Mouse (Mus musculus): Measurements from ENCODE around the gene Fbxl2. TPM values are rescaled to one million over a fixed set of nuclear protein-coding genes. Genes with fewer than 3 reads are reported as not detected.

Fbxl2 gene
- total RNA-seq, 2 experiments from 2014 or later, result 1.5 to 2.3 TPM

- no peak for DNase-seq
- intact Hi-C loops (cut with DNase I), result no loop called here
Measured at GRCm38 (mm10) chr9:113976264-113976663, 69.7 kb downstream of the Fbxl2 start.

- intact Hi-C loops (cut with DNase I), result no loop called here
Measured at GRCm38 (mm10) chr9:113975442-113975841, 70.5 kb downstream of the Fbxl2 start.

GRCm38 (mm10) chr9:113974945-113975344 is 71.0 kb downstream of the Fbxl2 start:
- intact Hi-C loops (cut with DNase I), result no loop called here
- no peak for DNase-seq

More at GRCm38 (mm10) chr9:113975442-113975841, 70.5 kb downstream of the Fbxl2 start:
- no peak for DNase-seq

DNA sequence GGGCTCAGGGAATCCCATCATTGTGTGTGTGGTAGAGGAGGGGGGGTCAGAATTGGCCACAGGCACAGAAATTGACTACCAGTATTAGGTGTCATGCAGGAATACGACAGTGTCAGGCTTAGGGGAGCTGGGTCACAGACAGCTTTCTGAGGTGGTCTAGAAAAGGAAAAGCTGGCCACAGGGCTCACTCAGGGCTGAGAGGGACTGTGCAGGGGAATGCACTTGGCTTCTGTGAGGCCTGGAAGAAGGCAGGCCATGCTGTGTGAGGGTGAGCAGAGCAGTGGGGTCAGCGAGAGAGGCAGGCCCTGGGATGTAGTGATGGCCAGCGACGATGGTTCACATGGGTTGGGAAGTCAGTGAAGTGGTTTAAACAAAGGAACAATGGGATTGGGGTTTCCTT is 72.1 kb downstream of the Fbxl2 start:
- intact Hi-C loops (cut with DNase I), result no loop called here
- DNase-seq, result no peak

DNA sequence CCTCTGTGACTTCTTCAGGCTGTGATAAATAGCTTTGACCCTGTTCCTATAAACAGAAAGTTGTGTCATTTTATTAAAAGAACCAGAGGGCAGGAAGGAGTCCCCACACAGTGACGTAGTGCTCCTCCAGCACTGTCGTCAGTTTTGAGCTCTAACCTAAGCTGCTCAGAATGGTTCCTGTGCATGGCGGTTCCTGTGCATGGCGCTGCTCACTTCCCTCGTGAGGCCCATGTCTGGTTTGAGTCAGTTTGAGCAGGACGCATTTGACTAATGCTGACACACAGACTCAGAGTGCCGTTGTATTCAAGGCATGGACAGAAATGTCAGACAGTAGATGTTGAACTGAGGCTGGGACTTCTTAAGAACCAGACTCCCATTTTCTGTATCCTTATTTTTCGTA is 74.4 kb downstream of the Fbxl2 start:
- intact Hi-C loops (cut with DNase I), result no loop called here
- DNase-seq, result no peak

GRCm38 (mm10) chr9:113970041-113970440 is 76.0 kb downstream of the Fbxl2 start:
- intact Hi-C loops (cut with DNase I), result no loop called here
- no peak for DNase-seq

DNA sequence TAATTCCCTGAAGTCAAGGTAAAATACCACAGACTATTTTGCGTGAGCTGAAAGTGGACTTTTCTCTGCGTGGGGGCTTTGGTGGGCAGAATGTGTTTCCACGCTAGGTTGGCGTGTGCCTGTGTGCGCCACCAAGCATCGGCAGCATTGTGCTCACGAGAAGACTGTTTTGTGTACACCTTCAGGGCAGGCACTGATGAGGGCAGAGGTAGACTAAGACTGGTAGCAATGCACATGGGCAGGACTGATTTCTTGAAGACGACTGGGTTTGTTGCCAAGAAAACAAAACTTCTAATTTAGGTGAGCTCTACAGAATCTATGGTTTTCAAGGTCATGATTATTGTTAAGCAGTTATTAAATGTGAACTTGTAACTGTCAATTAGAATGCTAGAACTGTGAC is 76.6 kb downstream of the Fbxl2 start:
- intact Hi-C loops (cut with DNase I), result no loop called here

GRCm38 (mm10) chr9:113968967-113969366 is 77.0 kb downstream of the Fbxl2 start:
- intact Hi-C loops (cut with DNase I), result no loop called here

More for the DNA sequence above, 76.6 kb downstream of the Fbxl2 start:
- no peak for DNase-seq

DNA sequence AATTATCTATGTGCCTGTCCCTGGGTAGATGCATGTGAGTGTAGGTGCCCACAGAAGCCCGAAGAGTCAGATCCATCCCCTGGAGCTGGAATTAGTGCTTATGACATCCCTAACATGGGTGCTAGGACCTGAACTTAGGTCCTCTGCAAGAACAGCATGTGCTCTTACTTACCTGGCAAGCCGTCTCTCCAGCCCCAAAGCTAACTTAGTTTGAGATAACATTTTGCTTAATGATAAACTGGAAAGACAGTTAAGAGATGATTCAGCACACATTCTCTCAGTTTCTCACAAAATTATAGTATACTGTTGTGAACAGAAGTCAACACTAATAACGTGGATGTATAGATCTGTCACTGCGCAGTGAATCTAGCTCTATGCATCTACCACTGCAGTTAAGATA is 79.2 kb downstream of the Fbxl2 start:
- no peak for DNase-seq
- intact Hi-C loops (cut with DNase I), result no loop called here

More at GRCm38 (mm10) chr9:113968967-113969366, 77.0 kb downstream of the Fbxl2 start:
- no peak for DNase-seq

GRCm38 (mm10) chr9:113964415-113964814 is 81.6 kb downstream of the Fbxl2 start:
- DNase-seq, result no peak
- intact Hi-C loops (cut with DNase I), result no loop called here

GRCm38 (mm10) chr9:113963718-113964117 is 82.3 kb downstream of the Fbxl2 start:
- DNase-seq, result no peak
- intact Hi-C loops (cut with DNase I), result no loop called here

DNA sequence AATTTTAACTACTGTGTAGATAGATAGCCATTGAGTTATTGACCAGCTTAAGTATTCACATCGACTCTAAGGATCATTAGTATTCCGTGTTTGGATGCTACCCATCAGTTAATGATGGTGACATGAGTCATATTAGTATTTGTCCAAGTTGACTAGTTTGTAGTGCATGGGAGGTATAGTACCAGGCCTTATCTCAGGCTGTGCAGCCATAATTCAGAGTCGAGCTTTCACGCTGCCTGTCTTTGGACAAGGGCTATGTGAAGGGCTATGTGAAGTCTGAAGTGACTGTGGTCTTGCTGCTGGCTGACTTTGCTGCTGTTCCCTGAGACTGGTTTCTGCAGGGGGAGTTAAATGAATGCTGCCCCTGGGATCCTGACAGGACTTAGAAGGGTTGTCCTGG is 88.2 kb downstream of the Fbxl2 start:
- intact Hi-C loops (cut with DNase I), result no loop called here
- DNase-seq, result no peak

- no peak for DNase-seq
- intact Hi-C loops (cut with DNase I), result no loop called here
Measured at GRCm38 (mm10) chr9:113947216-113947615, 98.8 kb downstream of the Fbxl2 start.

DNA sequence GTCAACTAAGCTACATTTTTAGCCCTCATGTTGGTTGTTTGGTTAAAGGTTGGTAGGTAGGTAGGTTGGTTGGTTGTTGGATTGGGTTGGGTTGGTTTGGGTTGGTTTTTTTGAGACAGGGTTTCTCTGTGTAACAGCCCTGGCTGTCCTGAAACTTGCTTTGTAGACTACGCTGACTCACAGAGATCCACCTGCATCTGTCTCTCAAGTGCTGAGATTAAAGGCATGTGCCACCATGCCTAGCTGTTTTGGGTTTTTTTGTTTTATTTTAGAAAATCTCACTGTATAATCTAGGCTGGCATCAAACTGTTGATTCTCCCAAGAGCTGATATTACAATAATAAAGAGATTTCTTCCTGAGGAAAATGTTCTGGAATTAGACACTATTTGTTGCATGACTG is 102.6 kb downstream of the Fbxl2 start:
- intact Hi-C loops (cut with DNase I), result no loop called here
- DNase-seq, result no peak

GRCm38 (mm10) chr9:113941103-113941805 is 104.7 kb downstream of the Fbxl2 start:
- no peak for DNase-seq
- intact Hi-C loops (cut with DNase I), result no loop called here

DNA sequence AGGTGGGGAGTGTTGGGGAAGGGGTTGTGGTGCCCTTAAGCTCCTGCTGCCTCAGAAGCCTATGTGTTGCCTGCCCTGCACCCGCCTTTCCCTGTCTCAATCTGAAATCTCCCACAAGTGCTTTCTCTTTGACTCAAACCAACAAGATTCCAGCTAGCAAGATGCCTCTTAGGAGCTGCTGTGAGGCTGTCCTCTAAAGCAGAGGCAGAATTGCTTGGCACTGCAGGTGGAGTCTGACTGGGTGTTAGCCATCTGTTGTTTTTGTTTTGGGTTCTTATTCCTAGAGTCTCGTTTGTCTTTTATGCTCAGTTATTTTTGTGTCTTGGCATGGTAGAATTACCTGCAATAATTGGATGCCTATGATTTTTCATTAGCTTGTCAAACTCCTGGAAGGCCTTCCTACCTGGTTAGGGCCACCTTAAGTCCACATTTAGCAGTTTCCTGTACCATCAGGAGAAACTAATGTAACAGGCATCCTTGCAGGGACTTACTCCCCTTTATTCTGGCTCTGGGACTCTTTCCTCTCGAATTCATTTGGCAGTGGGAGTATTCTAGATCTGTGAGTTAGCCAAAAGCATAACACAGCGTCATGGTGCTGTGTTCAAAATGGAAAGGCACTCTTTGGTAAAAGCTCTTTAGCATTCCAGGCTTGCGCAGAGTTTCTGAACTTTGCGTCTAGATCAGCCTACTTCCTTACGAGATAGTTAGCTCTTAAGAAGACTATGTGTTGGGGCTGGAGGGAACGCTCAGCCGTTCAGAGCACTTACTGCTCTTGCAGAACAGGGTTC is 106.7 kb downstream of the Fbxl2 start:
- DNase-seq, result no peak
- intact Hi-C loops (cut with DNase I), result no loop called here

DNA sequence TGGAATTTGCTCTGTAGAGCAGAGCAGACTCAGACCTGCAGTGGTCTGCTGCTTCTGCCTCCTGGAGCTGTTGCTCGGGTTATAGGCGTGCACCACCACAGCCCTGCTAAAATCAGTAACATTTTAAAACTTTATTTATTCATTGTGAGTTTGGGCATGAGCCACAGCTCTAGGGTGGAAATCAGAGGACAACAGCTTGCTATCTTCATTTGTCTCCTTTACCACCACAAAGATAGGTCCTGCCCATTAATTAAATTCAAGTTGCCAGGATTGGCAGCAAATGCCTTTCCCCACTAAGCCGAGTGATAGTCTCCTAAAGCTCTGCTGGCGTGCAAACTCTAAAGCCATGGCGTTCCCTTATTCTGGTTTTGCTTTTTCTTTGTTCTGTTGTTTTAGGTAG is 110.4 kb downstream of the Fbxl2 start:
- intact Hi-C loops (cut with DNase I), result no loop called here
- DNase-seq, result no peak

DNA sequence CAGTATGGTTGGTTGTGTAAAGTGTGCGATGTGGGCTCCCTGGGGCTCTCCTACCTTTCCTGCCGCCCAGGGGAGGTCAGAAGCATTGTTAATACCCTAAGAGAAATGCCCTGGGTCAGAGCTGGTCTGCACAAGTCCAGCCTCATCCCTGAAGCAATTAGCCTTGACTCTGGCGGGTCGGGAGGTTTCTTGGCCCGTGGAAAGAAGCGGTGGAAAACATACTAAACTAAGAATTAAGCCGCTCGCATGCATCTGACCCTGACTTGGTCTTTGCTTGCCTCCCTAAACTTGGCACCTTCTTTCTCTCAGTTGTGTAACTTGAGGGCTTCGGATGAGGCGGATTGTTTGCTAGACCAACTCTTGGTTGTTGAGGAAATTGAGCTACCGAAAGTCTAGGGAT is 113.5 kb downstream of the Fbxl2 start:
- intact Hi-C loops (cut with DNase I), result loop anchor here (2.0 kb wide), 1 partner anchor 190 kb away; no protein-coding TSS in a partner anchor
- peak; percentile 12 to 28 for DNase-seq

- DNase-seq, result peak; percentile 39 to 52
- intact Hi-C loops (cut with DNase I), result loop anchor here (2.0 kb wide), 1 partner anchor 189 kb away; no protein-coding TSS in a partner anchor
Measured at GRCm38 (mm10) chr9:113932100-113932470, 113.9 kb downstream of the Fbxl2 start.

GRCm38 (mm10) chr9:113931375-113932099 is 114.5 kb downstream of the Fbxl2 start:
- DNase-seq, result peak; percentile 47 to 60
- intact Hi-C loops (cut with DNase I), result loop anchor here (2.0 kb wide), 1 partner anchor 189 kb away; no protein-coding TSS in a partner anchor

All from heart, postnatal 10 days (tissue).